Mouse (Mus musculus): ENCODE data around the gene Esp3.
"Not testable (repeated sequence)": the region's sequence is repeated elsewhere in the genome, so short reads cannot be mapped to it uniquely, and the experiment has no call there.

Gene Esp3

DNA sequence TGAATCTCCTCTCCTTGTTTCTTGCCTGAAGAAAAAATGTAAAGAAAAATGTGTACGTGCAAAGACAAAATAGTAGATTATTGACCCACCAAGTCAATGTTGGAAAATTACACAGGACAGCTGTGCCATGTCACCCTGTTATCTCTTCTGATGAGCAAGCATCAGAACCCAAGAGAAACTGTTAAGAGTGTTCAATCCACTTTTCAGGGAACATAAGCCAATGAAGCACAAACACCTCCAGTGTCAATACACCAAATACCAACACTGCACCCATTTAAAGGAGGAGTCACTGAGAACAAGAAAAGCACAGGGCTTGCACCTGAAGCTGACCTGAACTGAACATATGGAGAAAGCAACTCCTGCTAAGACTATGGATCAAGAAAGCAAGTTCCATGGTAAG is at the start of gene Esp3:
TSS of gene Esp3 (plus strand) at position 301 of the 400 bp plus-strand sequence.
- not testable (repeated sequence) for DNase-seq

DNA sequence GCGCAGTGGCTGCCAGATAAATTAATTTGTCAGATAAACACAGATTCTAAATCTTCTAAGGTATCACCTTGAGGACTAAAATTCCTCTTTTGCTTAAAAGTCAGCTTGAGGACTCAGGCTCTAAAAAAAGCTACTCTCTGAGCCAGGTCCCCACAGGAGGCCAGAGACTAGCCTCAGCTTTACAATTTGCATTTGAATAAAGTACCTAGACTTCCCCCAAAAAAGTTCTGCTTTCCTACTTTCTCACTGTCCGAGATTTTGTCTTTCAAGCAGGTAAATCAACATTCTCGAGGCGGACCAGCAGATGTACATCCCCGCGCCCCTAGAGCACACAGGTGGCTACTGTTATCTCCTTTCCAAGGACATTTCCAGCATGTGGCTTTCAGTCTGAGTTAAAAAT is 48.0 kb upstream of the Esp3 start:
- DNase-seq: not testable (repeated sequence)

DNA sequence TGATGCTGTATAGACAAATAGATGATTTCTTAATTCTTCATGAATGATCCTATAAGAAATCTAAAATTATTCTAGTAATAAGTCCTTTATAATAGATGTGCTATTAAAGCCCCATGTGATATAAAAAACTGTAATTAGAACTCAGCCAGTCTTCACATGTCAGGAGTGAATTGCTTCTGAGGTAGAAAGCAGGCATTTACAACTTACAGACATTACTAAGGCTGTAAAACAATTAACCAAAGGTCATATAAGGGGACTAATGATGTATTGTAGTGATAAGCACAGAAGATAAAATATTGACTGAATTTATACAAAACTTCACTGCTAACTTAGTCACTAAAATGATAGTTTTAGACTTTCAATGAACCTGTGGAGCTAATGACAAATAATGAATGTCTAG is 40.6 kb upstream of the Esp3 start:
- no peak for DNase-seq

DNA sequence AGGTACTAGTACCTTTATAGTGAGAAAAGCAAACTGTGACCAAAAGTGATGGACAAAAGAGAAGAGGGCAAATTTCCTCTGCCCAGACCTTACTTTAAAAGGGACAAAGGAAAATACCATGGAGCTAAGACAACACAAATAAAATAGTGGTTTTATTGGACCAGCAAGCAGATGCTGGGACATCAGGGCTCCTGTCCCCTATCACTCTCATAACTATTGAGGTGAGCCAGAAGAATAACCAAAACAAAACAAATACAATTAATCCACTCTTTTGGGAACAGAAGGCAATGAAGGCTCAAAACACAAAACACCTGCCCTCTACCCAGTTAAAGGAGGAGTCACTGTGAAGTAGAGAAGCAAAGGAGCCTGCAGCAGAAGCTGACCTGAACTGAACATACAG is 33.6 kb upstream of the Esp3 start, which contains the start of gene Esp4:
TSS of gene Esp4 (plus strand) at position 301 of the 400 bp plus-strand sequence.
- no peak for DNase-seq

DNA sequence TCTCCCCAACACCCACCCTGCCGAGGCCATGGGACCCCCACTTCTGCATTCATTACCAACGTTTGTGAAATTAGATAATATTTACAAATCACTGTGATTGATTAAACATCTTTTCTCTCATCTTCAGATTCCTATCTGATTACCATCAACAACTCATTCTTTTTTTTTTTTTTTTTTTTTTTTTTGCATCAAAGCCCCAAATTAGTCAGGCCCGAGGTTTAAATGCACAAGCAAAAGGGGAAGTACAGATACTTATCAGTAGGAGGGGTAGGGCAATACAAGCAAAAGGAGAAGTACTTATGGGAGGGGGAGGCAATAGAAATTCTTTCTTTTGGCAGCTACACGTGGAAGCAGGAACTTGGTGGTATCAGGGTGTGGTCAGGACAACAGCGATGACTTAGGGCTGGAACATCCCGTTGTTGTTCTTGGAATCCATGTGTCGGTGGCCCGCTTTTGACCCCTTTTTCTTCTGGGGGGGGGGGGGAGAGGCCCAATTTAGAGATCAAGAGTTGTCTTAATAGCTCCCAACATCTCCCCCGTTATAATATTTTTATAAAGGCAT is 30.3 kb downstream of the Esp3 start:
- not testable (repeated sequence) for DNase-seq

DNA sequence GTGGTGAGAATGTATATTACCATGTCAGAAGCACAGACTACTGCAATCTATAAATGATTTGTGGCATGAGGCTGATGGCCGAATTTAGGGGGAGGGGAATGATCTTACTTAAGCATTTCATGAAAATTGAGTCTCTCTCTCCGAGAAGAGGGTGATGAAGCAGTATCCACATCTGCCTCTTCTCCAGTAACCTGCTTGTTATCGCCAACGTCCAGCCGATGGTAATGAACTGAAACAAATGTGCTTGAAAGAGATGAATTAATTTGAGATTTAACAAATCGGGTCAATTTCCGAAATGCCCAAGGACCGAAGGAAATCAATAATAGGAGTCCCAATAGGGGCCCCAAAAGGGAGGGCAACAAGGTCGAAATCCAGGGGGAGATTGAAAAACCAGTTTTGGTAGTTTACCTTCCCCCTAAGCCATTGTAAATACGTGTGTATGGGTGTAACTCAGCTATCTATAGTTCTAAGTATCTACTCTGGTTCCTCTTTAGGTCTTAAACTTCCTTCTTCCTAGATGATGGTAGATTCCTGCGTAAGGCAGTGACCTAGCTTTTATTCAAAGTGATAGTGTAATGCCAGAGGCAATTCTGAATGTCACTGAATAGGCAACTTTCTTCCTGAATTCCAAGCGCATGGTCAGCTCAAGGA is 31.4 kb downstream of the Esp3 start:
- not testable (repeated sequence) for DNase-seq

All from lung, postnatal 14 days (tissue).